Mouse (Mus musculus) spleen, adult 2 months (tissue): ENCODE data around the gene Lpcat1.

Experiments
- CTCF ChIP-seq: fragments of 200-500 bp; IDR thresholded peaks from 2 replicates; pipeline ENCODE4 v1.5.1; 2011; ENCODE audit warnings: mild to moderate bottlenecking, inconsistent platforms; ENCODE audit not compliant: insufficient read depth, insufficient read length, insufficient replicate concordance; ENCODE audit errors: extremely low read depth
- POLR2A ChIP-seq: fragments of 200-500 bp; IDR thresholded peaks from 2 replicates; pipeline ENCODE4 v1.6.1; 2011; ENCODE audit warnings: low read depth, low read length, inconsistent platforms

DNA sequence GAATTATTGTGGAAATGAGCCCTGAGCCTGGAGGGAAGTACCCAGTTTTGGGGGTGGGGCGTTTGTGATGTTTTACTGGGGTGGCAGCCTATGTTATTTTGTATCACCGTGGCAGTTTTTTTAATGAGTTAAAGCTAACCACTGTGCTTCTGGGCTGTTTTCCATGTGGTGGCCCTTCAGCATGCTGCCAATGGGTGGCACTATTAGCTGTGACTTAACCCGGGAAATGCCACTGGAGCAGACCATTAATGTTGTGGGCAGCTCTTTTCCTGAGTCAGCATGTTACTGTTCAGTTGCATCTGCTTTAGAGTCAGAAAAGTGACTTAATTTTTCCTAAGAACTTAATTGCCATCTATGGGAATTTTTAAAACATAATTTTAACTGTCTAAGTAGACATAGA, 5.5 kb downstream of the Lpcat1 start:
- TF ChIP-seq CTCF (no peak), POLR2A (no peak)
